In the genomic region with DNA sequence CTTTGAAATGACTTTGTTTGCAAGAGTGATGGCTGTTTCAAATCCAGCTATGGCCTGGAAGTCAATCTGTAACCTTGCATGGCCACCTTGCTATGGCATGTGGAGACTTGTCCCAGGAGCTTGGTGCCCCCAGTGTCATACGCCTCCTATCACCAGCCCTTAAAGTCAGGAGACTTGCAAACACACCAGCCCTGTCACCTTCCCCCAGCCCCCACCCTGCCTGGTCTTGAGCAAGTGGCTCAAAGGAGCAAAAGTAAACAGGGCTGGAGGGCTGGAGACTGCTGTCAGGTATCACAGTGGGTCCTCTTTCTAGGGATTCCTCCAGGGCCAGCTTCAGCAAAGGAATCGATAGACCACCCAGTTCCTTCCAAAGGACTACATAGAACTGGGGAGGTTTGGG, we compare ENCODE assay signal across 23 mouse cellular contexts. TPM values are rescaled to one million over a fixed set of nuclear protein-coding genes. Genes with fewer than 3 reads are reported as not detected.
DNase-seq lines count a peak whose midpoint lies in the region; ATAC-seq and TF ChIP-seq lines count a peak whose summit lies in the region.
"Had no signal": no experiment of that assay in that cellular context is flagged by ENCODE, and none has a peak within 500 bp of the region (broad histone marks: within the 10 kb centered on the region; RNA-seq: fewer than 3 reads in every experiment).

No protein-coding gene starts in this region.

- 0 out of 2 replicates have a peak overlapping the region, but pooled peaks have one; percentile 37 for H3K27ac ChIP-seq in heart, embryonic 15.5 days
- peak overlapping the region; percentile 45 for H3K27ac ChIP-seq in bone marrow, adult 2 months (ENCODE audit: control insufficient read depth, insufficient read depth, low read depth, low read length, poor library complexity)
- peak overlapping the region; percentile 42 for H3K27ac ChIP-seq in intestine, embryonic 16.5 days (ENCODE audit: low read length)
- peak overlapping the region; percentile 97 for H3K27ac ChIP-seq in liver, embryonic 16.5 days (ENCODE audit: low read length)
- H3K27ac ChIP-seq: hindbrain, embryonic 15.5 days; kidney, postnatal 0 days; layer of hippocampus, adult 2 months had no signal

- intact Hi-C loops in left cerebral cortex, postnatal 36 days (cut with DNase I), result no loop called here

- no peak for TF ChIP-seq CTCF in bone marrow, adult 2 months (IDR thresholded peaks at IDR 0.05; ENCODE audit: control insufficient read depth, insufficient read depth, low read length)

- H3K27me3 ChIP-seq in heart, embryonic 15.5 days, result no peaks in the 10 kb centered on the region
- H3K27me3 ChIP-seq in intestine, embryonic 16.5 days (replicated peaks; ENCODE audit: control insufficient read depth, insufficient read depth, low read length), result no peaks in the 10 kb centered on the region
- no peaks in the 10 kb centered on the region for H3K27me3 ChIP-seq in liver, embryonic 16.5 days (ENCODE audit: control insufficient read depth, insufficient read depth, low read depth, low read length)
- H3K27me3 ChIP-seq: hindbrain, embryonic 15.5 days; Patski had no signal

- H3K4me2 ChIP-seq in heart, embryonic 15.5 days, result no peak overlapping the region
- no peak overlapping the region for H3K4me2 ChIP-seq in intestine, embryonic 16.5 days (ENCODE audit: low read depth, low read length)
- no peak overlapping the region for H3K4me2 ChIP-seq in liver, embryonic 16.5 days (ENCODE audit: low read depth, low read length)
- H3K4me2 ChIP-seq: hindbrain, embryonic 15.5 days had no signal

- peak overlapping the region; percentile 16; the same call in 1 of the 2 replicates for H3K9ac ChIP-seq in heart, embryonic 15.5 days
- H3K9ac ChIP-seq in intestine, embryonic 16.5 days (ENCODE audit: low read depth, low read length), result no peak overlapping the region
- peak overlapping the region; percentile 68 for H3K9ac ChIP-seq in liver, embryonic 16.5 days (ENCODE audit: low read depth, low read length)
- H3K9ac ChIP-seq: forebrain, postnatal 0 days; hindbrain, embryonic 15.5 days had no signal

- H3K36me3 ChIP-seq in heart, embryonic 15.5 days, result peaks cover 18% of the 10 kb centered on the region
- H3K36me3 ChIP-seq in intestine, embryonic 16.5 days (ENCODE audit: control insufficient read depth, insufficient read depth, low read length), result no peaks in the 10 kb centered on the region
- peaks cover 57% of the 10 kb centered on the region for H3K36me3 ChIP-seq in liver, embryonic 16.5 days (ENCODE audit: control insufficient read depth, insufficient read depth)
- H3K36me3 ChIP-seq: hindbrain, embryonic 15.5 days had no signal

- no peak overlapping the region for H3K4me3 ChIP-seq in heart, embryonic 15.5 days
- no peak overlapping the region for H3K4me3 ChIP-seq in bone marrow, adult 2 months (replicated peaks; ENCODE audit: control insufficient read depth, low read depth, low read length)
- H3K4me3 ChIP-seq in intestine, embryonic 16.5 days (ENCODE audit: low read length), result no peak overlapping the region
- H3K4me3 ChIP-seq in liver, embryonic 16.5 days (ENCODE audit: low read depth, low read length), result no peak overlapping the region
- H3K4me3 ChIP-seq: hindbrain, embryonic 15.5 days; layer of hippocampus, adult 2 months had no signal

- WGBS in heart, embryonic 15.5 days, result 70% methylated on average over 2 of the region's 2 CpGs
- WGBS in bone marrow, adult 2 months, result 88% methylated on average over 2 of the region's 2 CpGs
- WGBS in intestine, embryonic 16.5 days, result 52% methylated on average over 2 of the region's 2 CpGs
- 54% methylated on average over 2 of the region's 2 CpGs for WGBS in liver, embryonic 16.5 days (ENCODE audit: insufficient replicate concordance)

- no peaks in the 10 kb centered on the region for H3K9me3 ChIP-seq in heart, embryonic 15.5 days (replicated peaks)
- no peaks in the 10 kb centered on the region for H3K9me3 ChIP-seq in intestine, embryonic 16.5 days (ENCODE audit: control insufficient read depth, low read length)
- H3K9me3 ChIP-seq in liver, embryonic 16.5 days (replicated peaks; ENCODE audit: control insufficient read depth, low read length), result no peaks in the 10 kb centered on the region
- H3K9me3 ChIP-seq: hindbrain, embryonic 15.5 days had no signal

- no peak for ATAC-seq in heart, embryonic 15.5 days (replicated peaks; ENCODE audit: insufficient number of reproducible peaks, insufficient read depth, low FRiP score, low read depth)
- ATAC-seq in intestine, embryonic 16.5 days, result no peak
- no peak for ATAC-seq in liver, embryonic 16.5 days (ENCODE audit: low read depth)
- ATAC-seq: forebrain, postnatal 0 days; Patski had no signal

- H3K4me1 ChIP-seq in heart, embryonic 15.5 days (replicated peaks), result peaks cover 89% of the 10 kb centered on the region
- H3K4me1 ChIP-seq in bone marrow, adult 2 months (ENCODE audit: control insufficient read depth, insufficient read depth, low read length), result peaks cover 12% of the 10 kb centered on the region
- peaks cover 81% of the 10 kb centered on the region for H3K4me1 ChIP-seq in intestine, embryonic 16.5 days (ENCODE audit: control insufficient read depth, insufficient read depth, low read length)
- H3K4me1 ChIP-seq in liver, embryonic 16.5 days (ENCODE audit: control insufficient read depth, low read depth, low read length), result peaks cover 100% of the 10 kb centered on the region

- DNase-seq in heart, adult 8-10 months (ENCODE audit: low spot score), result no peak
- DNase-seq in left cerebral cortex, postnatal 36 days (ENCODE audit: low spot score in 2 of 2), result no peak
- DNase-seq in adrenal gland, adult 18-20 months (ENCODE audit: low spot score in 2 of 2), result no peak
- DNase-seq: adrenal gland, postnatal 10 days; cerebellum, postnatal 14 days; forebrain, postnatal 0 days; heart, postnatal 36 days; kidney, adult 18-20 months; left cerebral cortex, postnatal 4 days; lung, postnatal 14 days; thymus, postnatal 14 days had no signal

- no peak for TF ChIP-seq POLR2A in bone marrow, adult 2 months (IDR thresholded peaks at IDR 0.05; ENCODE audit: borderline replicate concordance, control insufficient read depth, low read depth, low read length)

RNA-seq across cellular contexts. Expression of gene Zfpm1, which starts 29.2 kb away (rescaled TPM):
- polyA plus RNA-seq in heart, embryonic 15.5 days (2015; fragmentation: Nextera tagmentation; extraction: Ambion mirVana), result 3.8 and 3.9 TPM in 2 replicates
- total RNA-seq in heart, adult 8-10 months (2022), result 10 to 100 TPM; 18.1 to 23.2 (median 21.3) TPM
- polyA plus RNA-seq in bone marrow, adult 2 months (2011; ENCODE audit: insufficient read depth, insufficient read length, low replicate concordance, missing spikeins), result 125 and 324 TPM in 2 replicates
- polyA plus RNA-seq in intestine, embryonic 16.5 days (2015; fragmentation: Nextera tagmentation; extraction: Ambion mirVana), result 2.6 and 2.7 TPM in 2 replicates
- 6.8 and 8.1 TPM in 2 replicates for polyA plus RNA-seq in liver, embryonic 16.5 days (2015; fragmentation: Nextera tagmentation; extraction: Ambion mirVana)
- 10 to 100 TPM; 33.9 to 35.3 TPM for total RNA-seq in left cerebral cortex, postnatal 36 days (2021)
- total RNA-seq in adrenal gland, adult 18-20 months (2021), result 10 to 100 TPM; 11.8 to 14.2 TPM

RNA-seq across cellular contexts. Expression of gene Trhr2, which starts 49.4 kb away (rescaled TPM):
- polyA plus RNA-seq in heart, embryonic 15.5 days (2015; fragmentation: Nextera tagmentation; extraction: Ambion mirVana), result not detected in 2 replicates
- total RNA-seq in heart, adult 8-10 months (2022), result not detected
- polyA plus RNA-seq in bone marrow, adult 2 months (2011; ENCODE audit: insufficient read depth, insufficient read length, low replicate concordance, missing spikeins), result not detected in 2 replicates
- not detected in 2 replicates for polyA plus RNA-seq in intestine, embryonic 16.5 days (2015; fragmentation: Nextera tagmentation; extraction: Ambion mirVana)
- not detected in 2 replicates for polyA plus RNA-seq in liver, embryonic 16.5 days (2015; fragmentation: Nextera tagmentation; extraction: Ambion mirVana)
- 1 to 10 TPM; 8.0 to 9.2 TPM for total RNA-seq in left cerebral cortex, postnatal 36 days (2021)
- total RNA-seq in adrenal gland, adult 18-20 months (2021), result not detected
- total RNA-seq: adrenal gland, postnatal 10 days; forebrain, postnatal 0 days; gastrocnemius, postnatal 4 days; heart, postnatal 36 days; liver, adult 2 months; megakaryocyte-erythroid progenitor cell, adult 5-6 weeks had no signal
- polyA plus RNA-seq: embryonic facial prominence, embryonic 14.5 days; kidney, postnatal 0 days; liver, adult 2 months had no signal

Comparison
In these comparisons a context has a peak if more than half of its experiments do, and no peak if none do; other contexts are left out.
1. H3K27ac ChIP-seq: peak in every context shown above with its lines; median percentile 97 in liver, embryonic 16.5 days; 45 in bone marrow, adult 2 months; 42 in intestine, embryonic 16.5 days; 37 in heart, embryonic 15.5 days.
2. RNA of gene Zfpm1, which starts 29.2 kb away (polyA plus RNA-seq): 125 to 324 TPM in bone marrow, adult 2 months; 6.8 to 8.1 TPM in liver, embryonic 16.5 days, 3.8 to 3.9 TPM in heart, embryonic 15.5 days and 2.6 to 2.7 TPM in intestine, embryonic 16.5 days; every median in the first group is over 10 times any median in the second.